Mouse (Mus musculus) E14TG2a.4 (cell line): Measurements from ENCODE around the gene Myh6.
A peak's percentile ranks its signal among the peaks of the same experiment; 100 is the strongest.

Experiments used
- H3K27me3 ChIP-seq: 2 replicates; pipeline ENCODE4 v1.6.1; 2014; ENCODE audit warnings: low read length, control low read depth; ENCODE audit not compliant: insufficient read depth
- H3K36me3 ChIP-seq: 2 replicates; pipeline ENCODE4 v1.6.1; 2014; ENCODE audit warnings: low read length, control low read depth; ENCODE audit not compliant: insufficient read depth
- H3K4me1 ChIP-seq: replicated peaks from 2 replicates; pipeline ENCODE4 v1.6.1; 2014; ENCODE audit warnings: low read depth, low read length, control low read depth
- H3K4me3 ChIP-seq: replicated peaks from 2 replicates; pipeline ENCODE4 v1.5.1; 2014; ENCODE audit warnings: mild to moderate bottlenecking, low read length
- H3K9me3 ChIP-seq: 2 replicates; pipeline ENCODE4 v1.6.1; 2014; ENCODE audit warnings: low read length, control low read depth
- CTCF ChIP-seq: conservative IDR thresholded peaks from 2 replicates; pipeline ENCODE4 v1.5.1; 2014; ENCODE audit warnings: low read length
- NANOG ChIP-seq: IDR thresholded peaks from 2 replicates; pipeline ENCODE4 v1.6.1; 2014; ENCODE audit warnings: borderline replicate concordance, low read length, mixed read lengths
- POU5F1 ChIP-seq: IDR thresholded peaks from 2 replicates; pipeline ENCODE4 v1.6.1; 2014; ENCODE audit warnings: low read length, borderline replicate concordance

The Myh6 gene

GRCm38 (mm10) chr14:54938431-54939219 lies 28.1 kb downstream of the Myh6 start:
- H3K4me3 ChIP-seq = no peak overlapping the region
- TF ChIP-seq POU5F1 (no peak), CTCF (no peak), NANOG (no peak)
- H3K36me3 ChIP-seq = no peaks in the 10 kb centered on the region
- H3K9me3 ChIP-seq = no peaks in the 10 kb centered on the region
- H3K27me3 ChIP-seq = peaks cover 52% of the 10 kb centered on the region
- peaks cover 22% of the 10 kb centered on the region for H3K4me1 ChIP-seq

GRCm38 (mm10) chr14:54937361-54938182 lies 29.2 kb downstream of the Myh6 start:
- Histone ChIP-seq H3K4me1 (peaks cover 28% of the 10 kb centered on the region), H3K36me3 (no peaks in the 10 kb centered on the region), H3K4me3 (no peak overlapping the region), H3K9me3 (no peaks in the 10 kb centered on the region), H3K27me3 (peaks cover 49% of the 10 kb centered on the region)
- TF ChIP-seq CTCF = no peak
- TF ChIP-seq POU5F1 = no peak
- no peak for TF ChIP-seq NANOG

GRCm38 (mm10) chr14:54936831-54937160 lies 29.9 kb downstream of the Myh6 start:
- no peaks in the 10 kb centered on the region for H3K36me3 ChIP-seq
- TF ChIP-seq CTCF (no peak), NANOG (no peak), POU5F1 (no peak)
- peaks cover 48% of the 10 kb centered on the region for H3K27me3 ChIP-seq
- peaks cover 36% of the 10 kb centered on the region for H3K4me1 ChIP-seq
- no peak overlapping the region for H3K4me3 ChIP-seq
- H3K9me3 ChIP-seq = no peaks in the 10 kb centered on the region

- Histone ChIP-seq H3K9me3 (no peaks in the 10 kb centered on the region), H3K36me3 (no peaks in the 10 kb centered on the region), H3K4me1 (peaks cover 42% of the 10 kb centered on the region), H3K27me3 (peaks cover 44% of the 10 kb centered on the region), H3K4me3 (peak within 1 kb of the TSS; percentile 76)
- no peak for TF ChIP-seq CTCF
- TF ChIP-seq POU5F1 = no peak
- TF ChIP-seq NANOG = no peak
These were observed 30.6 kb downstream of the Myh6 start, which contains the start of gene Cmtm5 for GRCm38 (mm10) chr14:54935904-54936830. Gene Cmtm5, plus strand, starts transcription at chr14:54936261.

GRCm38 (mm10) chr14:54932645-54933150 lies 34.0 kb downstream of the Myh6 start, which contains the start of gene Il25:
Gene Il25, plus strand, starts transcription at chr14:54932695.
- H3K9me3 ChIP-seq = no peaks in the 10 kb centered on the region
- peaks cover 52% of the 10 kb centered on the region for H3K27me3 ChIP-seq
- 0 out of 2 replicates have a peak within 1 kb of the TSS, but pooled peaks have one; percentile 37 for H3K4me3 ChIP-seq
- no peaks in the 10 kb centered on the region for H3K36me3 ChIP-seq
- H3K4me1 ChIP-seq = peaks cover 66% of the 10 kb centered on the region
- TF ChIP-seq CTCF (no peak), POU5F1 (no peak), NANOG (no peak)

- Histone ChIP-seq H3K4me1 (peaks cover 76% of the 10 kb centered on the region), H3K27me3 (peaks cover 46% of the 10 kb centered on the region), H3K9me3 (no peaks in the 10 kb centered on the region), H3K4me3 (no peak overlapping the region), H3K36me3 (no peaks in the 10 kb centered on the region)
- TF ChIP-seq CTCF = no peak
- TF ChIP-seq NANOG = no peak
- TF ChIP-seq POU5F1 = no peak
These were observed 36.3 kb downstream of the Myh6 start for GRCm38 (mm10) chr14:54930431-54930830.

- no peaks in the 10 kb centered on the region for H3K9me3 ChIP-seq
- no peaks in the 10 kb centered on the region for H3K36me3 ChIP-seq
- peaks cover 76% of the 10 kb centered on the region for H3K4me1 ChIP-seq
- no peak overlapping the region; the same call in 1 of the 2 replicates for H3K4me3 ChIP-seq
- H3K27me3 ChIP-seq = peaks cover 46% of the 10 kb centered on the region
- no peak for TF ChIP-seq POU5F1
- TF ChIP-seq NANOG = no peak
- TF ChIP-seq CTCF = no peak
These were observed 36.9 kb downstream of the Myh6 start for GRCm38 (mm10) chr14:54929801-54930200.

GRCm38 (mm10) chr14:54927296-54927695 lies 39.4 kb downstream of the Myh6 start:
- H3K36me3 ChIP-seq = peaks cover 4% of the 10 kb centered on the region; the same call in 1 of the 2 replicates
- TF ChIP-seq POU5F1 (no peak), CTCF (no peak), NANOG (no peak)
- peak overlapping the region; percentile 87 for H3K4me3 ChIP-seq
- H3K27me3 ChIP-seq = peaks cover 37% of the 10 kb centered on the region
- H3K9me3 ChIP-seq = no peaks in the 10 kb centered on the region
- peaks cover 77% of the 10 kb centered on the region for H3K4me1 ChIP-seq
